Mouse (Mus musculus) stomach, postnatal 0 days (tissue): ENCODE data around the gene Olfr1413.

Experiments used
- CTCF ChIP-seq: IDR thresholded peaks from 2 replicates; pipeline ENCODE4 v1.5.1; 2016; ENCODE audit warnings: antibody characterized with exemption, low read depth, mild to moderate bottlenecking, moderate library complexity
- EP300 ChIP-seq: optimal IDR thresholded peaks from 2 replicates; pipeline ENCODE3; 2016; ENCODE audit warnings: antibody characterized with exemption

- TF ChIP-seq CTCF (peak; percentile 77), EP300 (no peak)
Observed at GRCm38 (mm10) chr1:92521376-92521775, 49.7 kb upstream of the Olfr1413 start.
